Mouse (Mus musculus): ENCODE results near the gene Zdhhc13. TPM values are rescaled to one million over a fixed set of nuclear protein-coding genes. Genes with fewer than 3 reads are reported as not detected.

The Zdhhc13 gene
- polyA plus RNA-seq, 1 experiment from 2014 or later: 9.1 TPM

DNA sequence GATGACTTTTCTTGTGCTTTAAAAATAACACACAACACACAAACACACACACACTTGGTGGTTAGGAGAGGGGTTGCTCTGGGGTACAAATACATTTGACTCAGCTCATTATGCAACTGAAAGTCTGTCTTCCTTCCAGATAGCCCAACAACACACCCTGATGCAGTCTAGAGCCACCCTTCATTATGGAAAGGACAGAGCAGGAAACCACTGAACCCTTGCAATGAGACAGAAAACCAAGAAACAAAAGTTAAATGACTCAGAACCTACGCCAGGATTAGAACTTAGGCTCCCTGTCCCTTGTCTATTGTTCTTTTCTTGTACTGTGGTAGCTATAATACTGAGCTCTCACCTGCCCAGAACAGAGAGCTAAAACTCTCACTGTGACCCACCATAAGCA, 28.0 kb upstream of the Zdhhc13 start:
- H3K27me3 ChIP-seq (ENCODE audit: control insufficient read depth, insufficient read depth, low read depth, low read length): no peaks in the 10 kb centered on the region

DNA sequence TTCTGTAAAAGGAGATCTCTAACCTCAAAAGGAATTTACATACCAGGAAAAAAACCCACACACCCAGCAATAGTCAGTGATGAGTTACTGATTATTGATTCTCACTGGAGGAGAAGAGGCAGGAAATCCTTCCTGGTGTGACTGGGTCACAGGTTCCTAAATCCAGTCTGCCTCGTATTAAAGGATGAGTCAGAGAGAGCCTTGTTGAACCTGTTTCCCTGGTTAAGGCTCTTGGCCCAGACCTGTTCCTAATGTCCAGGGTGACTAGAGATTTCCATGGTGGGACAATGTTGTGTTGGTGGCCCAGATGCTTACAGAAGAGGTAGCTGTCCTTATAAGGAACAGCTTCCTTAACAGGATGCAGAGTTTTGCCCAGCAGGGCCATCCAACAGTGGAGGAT, 26.5 kb upstream of the Zdhhc13 start:
- Histone ChIP-seq H3K27me3 (ENCODE audit: control insufficient read depth, insufficient read depth, low read depth, low read length) (no peaks in the 10 kb centered on the region), H3K27ac (ENCODE audit: low read length) (no peak overlapping the region), H3K36me3 (ENCODE audit: control insufficient read depth, insufficient read depth) (no peaks in the 10 kb centered on the region), H3K4me3 (ENCODE audit: low read depth, low read length) (no peak overlapping the region), H3K4me2 (ENCODE audit: low read depth, low read length) (no peak overlapping the region), H3K9me3 (replicated peaks; ENCODE audit: control insufficient read depth, low read length) (no peaks in the 10 kb centered on the region), H3K9ac (ENCODE audit: low read depth, low read length) (no peak overlapping the region), H3K4me1 (ENCODE audit: control insufficient read depth, low read depth, low read length) (no peaks in the 10 kb centered on the region)
- ATAC-seq (ENCODE audit: low read depth): no peak
- 31% methylated on average over 1 of the region's 1 CpGs for WGBS (ENCODE audit: insufficient replicate concordance)

More for the DNA sequence above, 28.0 kb upstream of the Zdhhc13 start:
- Histone ChIP-seq H3K4me2 (ENCODE audit: low read depth, low read length) (no peak overlapping the region), H3K9me3 (replicated peaks; ENCODE audit: control insufficient read depth, low read length) (no peaks in the 10 kb centered on the region), H3K9ac (ENCODE audit: low read depth, low read length) (no peak overlapping the region), H3K4me1 (ENCODE audit: control insufficient read depth, low read depth, low read length) (no peaks in the 10 kb centered on the region), H3K36me3 (ENCODE audit: control insufficient read depth, insufficient read depth) (no peaks in the 10 kb centered on the region), H3K27ac (ENCODE audit: low read length) (no peak overlapping the region), H3K4me3 (ENCODE audit: low read depth, low read length) (no peak overlapping the region)
- 13% methylated on average over 1 of the region's 1 CpGs for WGBS (ENCODE audit: insufficient replicate concordance)
- no peak for ATAC-seq (ENCODE audit: low read depth)

DNA sequence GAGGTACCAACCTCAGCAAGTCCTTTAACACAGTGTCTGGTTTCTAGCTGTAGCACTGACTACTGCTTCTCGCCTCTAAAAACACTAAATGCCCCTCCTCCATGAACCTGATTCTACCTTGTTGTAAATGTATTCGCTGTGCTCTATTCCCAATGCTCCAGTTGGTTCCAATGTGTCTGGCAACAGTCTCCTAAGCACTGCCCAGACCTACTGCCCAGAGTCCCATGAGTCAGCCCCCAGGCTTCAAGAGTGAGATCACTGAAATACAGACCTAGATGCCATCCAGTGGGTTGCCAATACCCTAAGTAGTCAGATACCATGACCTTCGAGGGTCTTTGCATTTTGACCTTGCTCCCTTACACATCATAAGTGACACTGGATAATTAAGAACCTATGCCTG, 26.1 kb upstream of the Zdhhc13 start:
- Histone ChIP-seq H3K36me3 (ENCODE audit: control insufficient read depth, insufficient read depth) (no peaks in the 10 kb centered on the region), H3K4me3 (ENCODE audit: low read depth, low read length) (no peak overlapping the region), H3K27ac (ENCODE audit: low read length) (no peak overlapping the region), H3K4me2 (ENCODE audit: low read depth, low read length) (no peak overlapping the region), H3K4me1 (ENCODE audit: control insufficient read depth, low read depth, low read length) (no peaks in the 10 kb centered on the region), H3K27me3 (ENCODE audit: control insufficient read depth, insufficient read depth, low read depth, low read length) (no peaks in the 10 kb centered on the region), H3K9me3 (replicated peaks; ENCODE audit: control insufficient read depth, low read length) (no peaks in the 10 kb centered on the region), H3K9ac (ENCODE audit: low read depth, low read length) (no peak overlapping the region)
- 54% methylated on average over 3 of the region's 3 CpGs for WGBS (ENCODE audit: insufficient replicate concordance)
- ATAC-seq (ENCODE audit: low read depth): no peak

DNA sequence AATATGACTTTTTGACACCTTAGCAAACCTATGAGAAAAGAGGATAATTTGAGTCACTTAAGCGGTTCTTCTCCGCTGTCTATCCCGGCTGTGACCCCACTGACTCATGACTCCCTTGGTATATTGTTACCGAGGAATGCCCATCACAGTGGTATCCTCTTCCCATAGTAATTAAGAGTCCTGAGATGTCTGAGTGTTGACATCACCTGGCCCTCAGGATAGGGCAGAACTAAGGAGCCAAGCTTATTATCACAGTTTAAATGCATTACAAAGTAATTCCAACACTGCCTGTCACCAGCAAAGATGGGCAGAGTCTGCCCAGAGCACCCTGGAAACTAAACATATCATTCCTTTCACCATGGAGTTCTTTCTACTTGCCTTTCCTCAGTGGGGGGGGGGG, 22.8 kb upstream of the Zdhhc13 start:
- no peaks in the 10 kb centered on the region for H3K9me3 ChIP-seq (replicated peaks; ENCODE audit: control insufficient read depth, low read length)
- H3K9ac ChIP-seq (ENCODE audit: low read depth, low read length): no peak overlapping the region
- ATAC-seq (ENCODE audit: low read depth): no peak
- no peak overlapping the region for H3K27ac ChIP-seq (ENCODE audit: low read length)
- no peak overlapping the region for H3K4me3 ChIP-seq (ENCODE audit: low read depth, low read length)
- no peaks in the 10 kb centered on the region for H3K4me1 ChIP-seq (ENCODE audit: control insufficient read depth, low read depth, low read length)
- 76% methylated on average over 4 of the region's 4 CpGs for WGBS (ENCODE audit: insufficient replicate concordance)
- H3K36me3 ChIP-seq (ENCODE audit: control insufficient read depth, insufficient read depth): no peaks in the 10 kb centered on the region
- no peak overlapping the region for H3K4me2 ChIP-seq (ENCODE audit: low read depth, low read length)
- H3K27me3 ChIP-seq (ENCODE audit: control insufficient read depth, insufficient read depth, low read depth, low read length): no peaks in the 10 kb centered on the region

DNA sequence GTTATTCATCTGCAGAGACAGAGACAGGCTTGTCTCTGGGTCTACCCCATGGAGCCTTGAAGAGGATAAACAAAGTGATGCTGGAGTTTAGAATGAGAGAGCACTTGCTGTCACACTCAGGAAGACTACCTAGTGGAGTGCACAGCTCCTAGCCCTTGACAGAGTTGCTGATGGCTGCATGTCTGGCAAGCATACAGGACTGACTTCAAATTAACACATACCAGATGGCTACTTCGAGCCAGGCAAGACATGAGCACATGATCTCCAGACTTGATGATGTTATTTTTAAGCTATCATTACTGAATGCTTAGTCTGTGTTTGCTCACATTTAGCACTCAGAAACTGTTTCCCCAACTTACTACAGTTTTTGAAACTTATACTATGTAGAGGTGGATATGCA, 19.1 kb upstream of the Zdhhc13 start:
- Histone ChIP-seq H3K4me1 (ENCODE audit: control insufficient read depth, low read depth, low read length) (no peaks in the 10 kb centered on the region), H3K9me3 (replicated peaks; ENCODE audit: control insufficient read depth, low read length) (no peaks in the 10 kb centered on the region), H3K4me3 (ENCODE audit: low read depth, low read length) (no peak overlapping the region), H3K27ac (ENCODE audit: low read length) (no peak overlapping the region), H3K36me3 (ENCODE audit: control insufficient read depth, insufficient read depth) (no peaks in the 10 kb centered on the region), H3K27me3 (ENCODE audit: control insufficient read depth, insufficient read depth, low read depth, low read length) (no peaks in the 10 kb centered on the region), H3K9ac (ENCODE audit: low read depth, low read length) (no peak overlapping the region), H3K4me2 (ENCODE audit: low read depth, low read length) (no peak overlapping the region)
- 47% methylated on average over 1 of the region's 1 CpGs for WGBS (ENCODE audit: insufficient replicate concordance)
- ATAC-seq (ENCODE audit: low read depth): no peak

DNA sequence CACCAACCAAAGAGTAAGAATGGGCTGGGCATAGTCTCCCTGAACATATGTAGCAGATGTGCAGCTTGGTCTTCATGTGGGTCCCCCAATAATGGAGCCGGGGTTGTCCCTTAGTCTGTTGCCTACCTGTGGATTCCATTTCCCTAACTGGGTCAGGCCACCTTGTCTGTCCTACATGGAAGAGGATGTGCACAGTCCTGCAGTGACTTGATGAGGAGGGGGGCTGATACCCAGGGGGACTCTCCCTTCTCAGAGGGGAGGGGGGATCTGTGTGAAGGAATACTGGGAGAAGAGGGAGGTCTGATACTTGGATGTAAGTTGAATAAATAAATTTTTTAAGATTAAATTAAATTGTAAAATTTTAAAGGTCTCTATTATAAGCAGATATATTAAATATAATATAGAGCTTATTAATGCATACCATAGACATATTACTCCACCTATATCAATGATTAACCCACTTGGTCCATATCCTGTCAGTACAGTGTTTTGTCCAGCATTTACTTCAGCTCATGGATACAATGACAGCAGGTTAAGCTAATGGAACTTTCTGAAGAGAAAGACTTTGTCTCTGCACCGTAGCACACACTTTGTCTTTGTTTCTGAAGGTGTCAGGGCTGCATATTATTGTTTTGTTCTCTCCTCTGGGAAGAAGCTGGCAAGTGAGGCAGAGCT, 16.6 kb upstream of the Zdhhc13 start:
- 68% methylated on average over 2 of the region's 2 CpGs for WGBS (ENCODE audit: insufficient replicate concordance)
- Histone ChIP-seq H3K9ac (ENCODE audit: low read depth, low read length) (no peak overlapping the region), H3K27me3 (ENCODE audit: control insufficient read depth, insufficient read depth, low read depth, low read length) (no peaks in the 10 kb centered on the region), H3K9me3 (replicated peaks; ENCODE audit: control insufficient read depth, low read length) (no peaks in the 10 kb centered on the region), H3K4me1 (ENCODE audit: control insufficient read depth, low read depth, low read length) (no peaks in the 10 kb centered on the region), H3K4me2 (ENCODE audit: low read depth, low read length) (no peak overlapping the region), H3K36me3 (ENCODE audit: control insufficient read depth, insufficient read depth) (no peaks in the 10 kb centered on the region), H3K27ac (ENCODE audit: low read length) (no peak overlapping the region), H3K4me3 (ENCODE audit: low read depth, low read length) (no peak overlapping the region)
- no peak for ATAC-seq (ENCODE audit: low read depth)

DNA sequence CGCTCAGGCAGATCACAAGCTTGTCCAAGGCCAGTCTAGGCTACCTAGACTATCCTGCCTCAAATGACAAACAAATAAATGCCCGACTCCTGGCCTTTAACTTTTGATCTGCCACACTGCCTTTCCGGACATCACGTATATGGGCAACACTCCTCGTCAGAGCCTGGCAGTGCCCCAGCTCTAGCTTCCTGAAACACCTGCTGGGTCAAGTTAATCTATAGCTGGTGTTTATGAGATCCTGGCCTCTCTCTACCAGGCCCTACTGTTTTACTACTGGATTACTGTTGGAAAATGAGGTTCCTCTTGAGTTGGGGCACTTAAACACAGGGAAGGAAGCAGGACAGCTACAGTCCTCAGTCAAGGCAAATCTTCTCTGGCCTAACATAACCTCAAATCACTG, 15.5 kb upstream of the Zdhhc13 start:
- Histone ChIP-seq H3K4me2 (ENCODE audit: low read depth, low read length) (no peak overlapping the region), H3K36me3 (ENCODE audit: control insufficient read depth, insufficient read depth) (no peaks in the 10 kb centered on the region), H3K9ac (ENCODE audit: low read depth, low read length) (no peak overlapping the region), H3K27ac (ENCODE audit: low read length) (no peak overlapping the region), H3K4me1 (ENCODE audit: control insufficient read depth, low read depth, low read length) (no peaks in the 10 kb centered on the region), H3K9me3 (replicated peaks; ENCODE audit: control insufficient read depth, low read length) (no peaks in the 10 kb centered on the region), H3K4me3 (ENCODE audit: low read depth, low read length) (no peak overlapping the region), H3K27me3 (ENCODE audit: control insufficient read depth, insufficient read depth, low read depth, low read length) (no peaks in the 10 kb centered on the region)
- no peak for ATAC-seq (ENCODE audit: low read depth)
- 67% methylated on average over 5 of the region's 5 CpGs for WGBS (ENCODE audit: insufficient replicate concordance)

DNA sequence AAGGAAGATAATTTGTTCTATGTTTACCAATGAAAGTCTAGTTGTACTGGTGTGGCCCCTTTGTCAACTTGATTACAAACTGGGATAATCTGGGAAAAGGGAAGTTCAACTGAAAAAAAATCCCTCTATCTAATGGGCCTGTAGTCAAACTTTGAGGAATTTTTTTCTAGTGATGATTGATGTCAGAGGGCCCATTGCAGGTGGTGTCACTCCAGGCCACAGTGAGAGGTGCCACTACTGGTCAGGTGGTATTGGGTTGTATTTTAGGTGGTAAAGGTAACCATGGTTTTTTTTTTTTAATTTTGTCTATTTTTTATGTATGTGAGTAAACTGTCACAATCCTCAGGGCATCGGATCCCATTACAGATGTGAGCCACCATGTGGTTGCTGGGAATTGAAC, 14.2 kb upstream of the Zdhhc13 start:
- H3K27ac ChIP-seq (ENCODE audit: low read length): no peak overlapping the region
- no peaks in the 10 kb centered on the region for H3K4me1 ChIP-seq (ENCODE audit: control insufficient read depth, low read depth, low read length)
- no peak for ATAC-seq (ENCODE audit: low read depth)
- no peak overlapping the region for H3K9ac ChIP-seq (ENCODE audit: low read depth, low read length)
- no peak overlapping the region for H3K4me2 ChIP-seq (ENCODE audit: low read depth, low read length)
- H3K4me3 ChIP-seq (ENCODE audit: low read depth, low read length): no peak overlapping the region
- no peaks in the 10 kb centered on the region for H3K27me3 ChIP-seq (ENCODE audit: control insufficient read depth, insufficient read depth, low read depth, low read length)
- WGBS (ENCODE audit: insufficient replicate concordance): 77% methylated on average over 1 of the region's 1 CpGs
- H3K9me3 ChIP-seq (replicated peaks; ENCODE audit: control insufficient read depth, low read length): no peaks in the 10 kb centered on the region
- no peaks in the 10 kb centered on the region for H3K36me3 ChIP-seq (ENCODE audit: control insufficient read depth, insufficient read depth)

DNA sequence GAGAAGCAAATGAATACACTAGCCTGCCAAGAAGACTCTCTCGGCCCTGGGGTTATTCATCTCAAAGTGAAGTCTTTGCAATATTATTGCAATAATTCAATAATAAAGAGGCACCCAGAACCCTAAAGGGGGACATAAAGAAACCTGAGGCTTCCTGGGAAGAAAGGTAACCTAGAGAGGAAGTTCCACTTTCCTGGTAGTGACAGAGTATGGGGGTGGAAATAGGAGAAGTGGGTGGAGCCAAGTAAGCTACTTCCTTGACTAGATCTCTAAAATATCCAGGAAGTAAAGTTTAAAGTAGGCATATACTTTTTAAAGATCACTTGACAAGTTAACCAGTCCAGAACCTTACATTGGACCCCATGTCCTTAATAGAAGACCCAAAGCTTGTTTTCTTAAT, 13.4 kb upstream of the Zdhhc13 start:
- ATAC-seq (ENCODE audit: low read depth): no peak
- H3K27me3 ChIP-seq (ENCODE audit: control insufficient read depth, insufficient read depth, low read depth, low read length): no peaks in the 10 kb centered on the region

More for the DNA sequence above, 13.4 kb upstream of the Zdhhc13 start:
- H3K4me3 ChIP-seq (ENCODE audit: low read depth, low read length): no peak overlapping the region
- no peaks in the 10 kb centered on the region for H3K36me3 ChIP-seq (ENCODE audit: control insufficient read depth, insufficient read depth)
- no peak overlapping the region for H3K27ac ChIP-seq (ENCODE audit: low read length)
- H3K4me1 ChIP-seq (ENCODE audit: control insufficient read depth, low read depth, low read length): no peaks in the 10 kb centered on the region
- WGBS (ENCODE audit: insufficient replicate concordance): 60% methylated on average over 1 of the region's 1 CpGs
- H3K9me3 ChIP-seq (replicated peaks; ENCODE audit: control insufficient read depth, low read length): no peaks in the 10 kb centered on the region
- no peak overlapping the region for H3K4me2 ChIP-seq (ENCODE audit: low read depth, low read length)
- no peak overlapping the region for H3K9ac ChIP-seq (ENCODE audit: low read depth, low read length)
